Mouse (Mus musculus): ENCODE measurements around the gene Tnfrsf11a. TPM values are rescaled to one million over a fixed set of nuclear protein-coding genes. Genes with fewer than 3 reads are reported as not detected.
"Not testable (repeated sequence)": the region's sequence is repeated elsewhere in the genome, so short reads cannot be mapped to it uniquely, and the experiment has no call there.

Gene Tnfrsf11a
- total RNA-seq, 2 experiments from 2014 or later = 2.4 to 2.5 TPM

DNA sequence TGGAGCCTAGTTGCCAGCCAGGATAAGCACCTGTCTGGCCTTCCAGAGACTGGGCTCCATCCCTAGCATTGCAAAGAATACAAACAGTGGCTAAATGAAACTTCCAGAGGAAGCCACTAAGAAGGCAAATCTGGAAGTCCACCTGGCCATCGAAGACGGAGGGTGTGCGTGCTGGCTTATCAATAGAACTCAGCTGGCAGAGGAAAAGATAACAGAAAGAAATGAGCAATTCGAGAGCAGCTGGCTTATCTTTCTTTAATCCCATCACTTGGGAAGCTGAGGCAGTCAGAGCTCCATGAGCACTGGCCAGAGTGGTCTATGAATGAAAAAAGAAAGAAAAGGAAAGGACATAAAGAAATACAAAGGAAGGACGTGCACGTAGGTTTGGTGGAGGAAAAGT lies 20.1 kb downstream of the Tnfrsf11a start:
- no peak for DNase-seq (ENCODE audit: low spot score in 2 of 2)
- Histone ChIP-seq H3K27ac (no peak overlapping the region), H3K4me3 (no peak overlapping the region)
- no peak for TF ChIP-seq CTCF (conservative IDR thresholded peaks at IDR 0.05)

DNA sequence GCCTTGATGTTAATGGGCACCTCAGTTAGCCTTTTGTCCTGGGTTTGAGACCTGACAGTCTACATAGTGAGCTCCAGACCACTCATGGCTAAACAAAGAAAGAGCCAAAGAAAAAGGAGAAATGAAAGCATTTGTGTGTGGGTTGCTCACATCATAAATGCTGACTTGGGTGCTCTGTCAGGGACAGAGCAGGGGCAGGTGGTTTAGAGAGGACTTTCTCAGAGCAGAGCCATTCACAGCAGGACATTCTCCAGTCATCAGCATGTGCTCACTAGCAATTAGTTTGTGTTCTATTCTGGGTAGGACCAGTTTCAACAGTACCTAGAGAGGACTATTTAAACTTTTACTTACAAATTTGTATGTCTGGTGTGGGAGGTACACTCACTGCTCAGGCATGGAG lies 20.7 kb downstream of the Tnfrsf11a start:
- DNase-seq (ENCODE audit: low spot score in 2 of 2) = no peak
- H3K27ac ChIP-seq = no peak overlapping the region
- H3K4me3 ChIP-seq = no peak overlapping the region
- no peak for TF ChIP-seq CTCF (conservative IDR thresholded peaks at IDR 0.05)

GRCm38 (mm10) chr1:105802941-105803340 lies 22.4 kb downstream of the Tnfrsf11a start:
- DNase-seq (ENCODE audit: low spot score in 2 of 2) = no peak

DNA sequence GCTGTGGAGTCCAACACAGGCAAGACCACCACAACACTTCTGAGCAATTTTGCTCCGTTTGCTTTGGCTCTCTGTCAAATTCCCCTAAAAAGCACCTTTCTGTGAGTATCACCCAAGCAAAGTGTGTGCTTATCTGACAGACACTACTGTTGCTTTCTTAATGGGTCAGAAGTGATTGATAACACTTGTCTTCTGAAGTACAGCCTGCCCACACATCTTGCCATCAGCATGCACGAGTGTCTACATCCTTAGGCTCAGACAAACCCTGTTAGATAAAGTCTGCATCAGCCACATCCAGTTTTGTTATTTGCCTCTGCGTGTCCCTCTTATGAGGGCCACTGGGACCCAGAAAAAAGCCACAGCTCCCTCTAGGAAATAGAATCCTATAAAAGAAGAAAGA lies 23.8 kb downstream of the Tnfrsf11a start:
- H3K4me3 ChIP-seq = no peak overlapping the region
- no peak overlapping the region for H3K27ac ChIP-seq
- no peak for DNase-seq (ENCODE audit: low spot score in 2 of 2)
- no peak for TF ChIP-seq CTCF (conservative IDR thresholded peaks at IDR 0.05)

More at GRCm38 (mm10) chr1:105802941-105803340, 22.4 kb downstream of the Tnfrsf11a start:
- no peak for TF ChIP-seq CTCF (conservative IDR thresholded peaks at IDR 0.05)
- Histone ChIP-seq H3K27ac (no peak overlapping the region), H3K4me3 (no peak overlapping the region)

DNA sequence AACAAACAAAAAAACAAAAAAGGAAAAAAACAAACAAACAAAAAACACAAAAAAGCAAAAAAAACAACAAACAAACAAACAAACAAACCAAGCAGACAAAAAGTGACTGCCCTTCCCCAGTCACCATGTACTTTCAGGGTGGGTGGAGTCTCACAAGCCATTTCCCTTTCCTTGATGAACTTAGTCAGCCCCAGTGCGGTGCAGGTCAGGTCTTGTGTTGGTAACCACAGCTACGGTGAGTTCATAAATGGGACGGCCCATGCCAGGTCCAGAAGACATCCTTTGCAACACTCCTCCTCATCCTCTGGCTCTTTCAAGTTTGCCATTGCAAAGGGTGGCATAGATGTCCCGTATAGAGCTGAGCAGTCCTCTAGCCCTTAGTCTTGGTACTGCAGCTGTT lies 25.0 kb downstream of the Tnfrsf11a start:
- DNase-seq (ENCODE audit: low spot score in 2 of 2) = no peak
- H3K27ac ChIP-seq = no peak overlapping the region
- TF ChIP-seq CTCF (conservative IDR thresholded peaks at IDR 0.05) = no peak
- no peak overlapping the region for H3K4me3 ChIP-seq

GRCm38 (mm10) chr1:105807028-105807722 lies 26.7 kb downstream of the Tnfrsf11a start:
- Histone ChIP-seq H3K4me3 (no peak overlapping the region), H3K27ac (no peak overlapping the region)
- TF ChIP-seq CTCF (conservative IDR thresholded peaks at IDR 0.05) = no peak
- no peak for DNase-seq (ENCODE audit: low spot score in 2 of 2)

GRCm38 (mm10) chr1:105812027-105812426 lies 31.5 kb downstream of the Tnfrsf11a start:
- DNase-seq (ENCODE audit: low spot score in 2 of 2); H3K4me3 ChIP-seq: not testable (repeated sequence)

DNA sequence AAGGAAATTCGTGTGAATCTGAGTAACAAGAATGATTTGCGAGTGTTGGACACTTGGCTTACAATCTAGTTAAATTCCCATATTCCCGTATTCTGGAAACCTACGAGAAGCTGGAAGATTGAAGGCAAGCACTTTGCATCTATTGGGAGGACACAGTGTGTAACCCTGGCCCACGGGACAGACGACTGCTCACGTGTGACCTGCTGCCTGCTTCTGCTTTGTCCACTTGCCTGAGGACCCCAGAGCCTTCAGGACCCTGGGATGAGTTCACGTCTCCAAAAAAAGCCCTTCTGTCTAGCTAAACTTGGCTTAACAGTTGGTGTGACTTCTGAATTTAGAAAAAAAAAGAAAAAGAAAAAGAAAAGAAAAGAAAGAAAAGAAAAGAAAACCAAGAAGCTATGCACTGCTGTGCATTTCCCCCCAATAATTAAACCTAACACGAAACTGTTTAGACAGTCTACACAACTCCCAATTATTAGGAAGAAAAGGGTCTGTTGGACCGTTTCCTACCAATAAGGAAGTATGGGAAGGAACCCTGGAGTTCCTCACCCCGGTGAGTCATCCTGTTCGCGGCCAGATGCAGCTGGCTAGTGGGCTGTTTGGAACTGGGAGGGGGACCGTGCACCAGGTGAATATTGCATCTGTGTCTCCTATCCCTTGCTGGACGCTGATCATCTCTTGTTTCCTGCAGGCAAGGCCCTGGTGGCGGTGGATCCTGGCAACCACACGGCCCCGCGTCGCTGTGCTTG lies 32.6 kb downstream of the Tnfrsf11a start:
- Histone ChIP-seq H3K27ac (no peak overlapping the region), H3K4me3 (no peak overlapping the region)
- no peak for DNase-seq (ENCODE audit: low spot score in 2 of 2)
- TF ChIP-seq CTCF (conservative IDR thresholded peaks at IDR 0.05) = no peak

More at GRCm38 (mm10) chr1:105812027-105812426, 31.5 kb downstream of the Tnfrsf11a start:
- not testable (repeated sequence) for H3K27ac ChIP-seq

GRCm38 (mm10) chr1:105813709-105814061 lies 33.2 kb downstream of the Tnfrsf11a start:
- no peak for DNase-seq (ENCODE audit: low spot score in 2 of 2)
- no peak overlapping the region for H3K27ac ChIP-seq
- no peak for TF ChIP-seq CTCF (conservative IDR thresholded peaks at IDR 0.05)
- H3K4me3 ChIP-seq = no peak overlapping the region

DNA sequence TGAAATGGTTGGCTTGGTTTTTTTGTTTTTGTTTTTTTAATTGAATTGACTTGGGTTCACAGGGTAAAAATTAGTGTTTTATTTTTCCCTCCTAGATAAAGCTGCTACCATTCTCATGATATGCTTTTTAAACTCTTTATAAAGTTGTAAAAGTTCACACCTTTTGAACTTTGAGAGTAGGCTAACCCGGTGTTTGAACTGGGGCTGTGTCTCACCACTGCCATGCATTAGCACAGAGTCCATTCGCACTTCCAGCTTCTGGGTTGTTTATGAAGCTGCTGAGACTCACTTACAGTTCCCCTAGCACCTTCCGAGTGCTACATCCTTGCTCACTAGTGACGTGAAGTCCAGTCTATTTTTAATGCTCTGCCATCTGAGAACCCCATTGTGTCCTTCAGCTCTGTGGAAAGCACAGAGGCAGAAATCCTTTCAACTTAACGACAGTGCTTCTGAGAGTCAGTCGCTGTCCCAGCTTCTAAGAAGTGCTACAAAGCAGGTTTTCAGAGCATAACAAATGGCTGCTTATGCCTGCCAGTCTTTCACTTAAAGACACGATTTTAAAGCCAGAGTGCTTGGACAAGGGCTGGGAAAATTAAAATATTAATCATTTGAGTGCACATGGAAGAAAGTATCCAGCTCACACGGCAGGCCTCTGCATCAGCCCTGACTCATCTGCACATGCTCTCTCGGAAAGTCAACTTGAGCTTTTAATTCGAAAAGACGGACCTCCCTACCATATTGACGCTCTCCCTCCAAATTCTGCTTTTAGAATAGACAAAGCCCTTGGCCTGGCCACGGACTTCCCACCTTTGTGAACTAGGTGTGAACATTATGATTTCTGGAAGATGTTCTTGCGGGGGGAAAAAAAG lies 34.1 kb downstream of the Tnfrsf11a start:
- Histone ChIP-seq H3K4me3 (no peak overlapping the region), H3K27ac (no peak overlapping the region)
- no peak for DNase-seq (ENCODE audit: low spot score in 2 of 2)
- no peak for TF ChIP-seq CTCF (conservative IDR thresholded peaks at IDR 0.05)

GRCm38 (mm10) chr1:105815310-105815709 lies 34.8 kb downstream of the Tnfrsf11a start:
- Histone ChIP-seq H3K27ac (no peak overlapping the region), H3K4me3 (no peak overlapping the region)
- no peak for DNase-seq (ENCODE audit: low spot score in 2 of 2)
- TF ChIP-seq CTCF (conservative IDR thresholded peaks at IDR 0.05) = no peak

GRCm38 (mm10) chr1:105815736-105816135 lies 35.2 kb downstream of the Tnfrsf11a start:
- Histone ChIP-seq H3K4me3 (no peak overlapping the region), H3K27ac (no peak overlapping the region)
- TF ChIP-seq CTCF (conservative IDR thresholded peaks at IDR 0.05) = no peak
- DNase-seq (ENCODE audit: low spot score in 2 of 2) = no peak

GRCm38 (mm10) chr1:105819031-105819430 lies 38.5 kb downstream of the Tnfrsf11a start:
- no peak overlapping the region for H3K4me3 ChIP-seq
- TF ChIP-seq CTCF (conservative IDR thresholded peaks at IDR 0.05) = no peak
- no peak for DNase-seq (ENCODE audit: low spot score in 2 of 2)
- no peak overlapping the region for H3K27ac ChIP-seq

All from layer of hippocampus, adult 2 months (tissue).